Mouse (Mus musculus): ENCODE measurements around the gene Echdc3.

Gene Echdc3

GRCm38 (mm10) chr2:6165771-6166170 is 47.1 kb downstream of the Echdc3 start:
- DNase-seq = peak; percentile 89

- no peak for DNase-seq
Measured at GRCm38 (mm10) chr2:6164606-6165290, 48.1 kb downstream of the Echdc3 start.

- DNase-seq = peak; percentile 85
Measured at GRCm38 (mm10) chr2:6162366-6163040, 50.3 kb downstream of the Echdc3 start.

- no peak for DNase-seq
Measured at GRCm38 (mm10) chr2:6159735-6160134, 53.1 kb downstream of the Echdc3 start.

GRCm38 (mm10) chr2:6159219-6159618 is 53.6 kb downstream of the Echdc3 start:
- DNase-seq = no peak

GRCm38 (mm10) chr2:6157635-6158034 is 55.2 kb downstream of the Echdc3 start:
- DNase-seq = no peak

GRCm38 (mm10) chr2:6157208-6157607 is 55.6 kb downstream of the Echdc3 start:
- no peak for DNase-seq

GRCm38 (mm10) chr2:6149801-6150200 is 63.0 kb downstream of the Echdc3 start:
- peak; percentile 51 for DNase-seq

GRCm38 (mm10) chr2:6146901-6147300 is 65.9 kb downstream of the Echdc3 start:
- no peak for DNase-seq

GRCm38 (mm10) chr2:6146257-6146656 is 66.6 kb downstream of the Echdc3 start:
- DNase-seq = no peak

GRCm38 (mm10) chr2:6145611-6146010 is 67.2 kb downstream of the Echdc3 start:
- DNase-seq = no peak

- peak; percentile 42 for DNase-seq
Measured at GRCm38 (mm10) chr2:6142915-6143654, 69.7 kb downstream of the Echdc3 start.

- no peak for DNase-seq
Measured at GRCm38 (mm10) chr2:6140572-6141161, 72.2 kb downstream of the Echdc3 start.
